Mouse (Mus musculus): ENCODE data around the gene Phldb2. TPM values are rescaled to one million over a fixed set of nuclear protein-coding genes. Genes with fewer than 3 reads are reported as not detected.
A peak's percentile ranks its signal among the peaks of the same experiment; 100 is the strongest.

Phldb2 gene
- polyA plus RNA-seq, 1 experiment from 2014 or later, result 17.4 TPM

DNA sequence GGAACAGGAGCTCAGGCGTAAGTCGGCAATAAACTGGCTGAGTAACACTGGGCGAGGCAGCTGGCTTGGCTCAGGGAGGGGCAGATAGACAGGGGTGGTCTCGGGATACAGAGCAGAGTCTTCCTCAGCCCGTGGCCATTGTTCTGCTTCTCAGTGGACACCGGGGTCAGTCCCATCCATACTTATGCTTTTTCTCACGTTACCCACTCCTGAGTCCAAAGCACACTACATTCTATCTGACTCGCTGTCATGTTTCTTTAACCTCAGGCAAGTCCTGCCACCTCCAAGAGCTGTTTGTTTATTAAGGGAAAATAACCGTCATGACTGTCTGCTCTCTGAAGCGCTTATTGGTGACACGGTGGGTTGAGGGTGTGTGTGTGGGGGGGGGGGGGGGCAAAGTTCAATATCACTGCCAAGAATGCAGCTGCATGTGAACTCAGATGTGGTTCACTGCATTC lies 8.2 kb downstream of the Phldb2 start:
- Histone ChIP-seq H3K9ac (no peak overlapping the region), H3K27ac (no peak overlapping the region), H3K4me1 (no peaks in the 10 kb centered on the region), H3K4me2 (no peak overlapping the region), H3K27me3 (replicated peaks) (no peaks in the 10 kb centered on the region), H3K4me3 (no peak overlapping the region), H3K9me3 (replicated peaks) (no peaks in the 10 kb centered on the region), H3K36me3 (no peaks in the 10 kb centered on the region)
- WGBS (ENCODE audit: insufficient replicate concordance), result 52% methylated on average over 11 of the region's 11 CpGs
- ATAC-seq, result peak; percentile 32; the same call in 1 of the 2 replicates

DNA sequence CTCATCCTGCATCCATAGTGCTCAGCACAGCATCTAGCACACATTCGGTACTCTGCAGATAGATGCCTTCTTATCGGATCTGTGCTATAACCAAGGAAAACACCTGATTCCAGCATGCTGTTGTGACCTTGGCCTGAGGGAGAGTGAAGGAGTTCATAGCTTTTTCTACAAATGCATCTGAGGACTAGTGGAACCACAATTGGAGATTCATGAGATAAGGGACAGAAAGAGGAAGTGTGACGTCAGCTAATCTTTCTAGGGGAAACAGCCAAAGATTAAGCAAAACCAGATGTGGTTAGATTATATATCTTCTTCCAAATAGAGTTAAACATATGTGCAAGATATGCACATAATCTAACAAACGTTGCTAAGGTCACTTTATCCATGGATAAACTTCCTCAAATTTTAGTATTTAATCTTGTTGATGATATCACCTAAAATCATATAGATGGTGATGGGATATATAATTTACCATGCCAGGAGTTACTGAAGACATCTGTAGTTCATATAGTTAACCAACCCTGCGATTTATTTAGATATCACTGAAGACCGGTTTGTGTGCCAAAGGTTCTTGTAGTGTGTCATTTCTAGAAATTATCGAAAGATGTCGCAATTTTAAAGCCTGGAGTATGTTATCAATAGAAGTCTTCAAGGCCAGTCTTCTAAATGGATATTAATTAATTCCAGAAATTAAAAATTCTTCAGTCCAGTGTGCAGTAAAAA lies 11.1 kb downstream of the Phldb2 start:
- 0 out of 2 replicates have a peak, but pooled peaks cover 4% of the 10 kb centered on the region for H3K9me3 ChIP-seq (replicated peaks)
- H3K4me1 ChIP-seq, result no peaks in the 10 kb centered on the region
- H3K36me3 ChIP-seq, result no peaks in the 10 kb centered on the region
- ATAC-seq, result no peak
- no peak overlapping the region for H3K4me3 ChIP-seq
- no peaks in the 10 kb centered on the region for H3K27me3 ChIP-seq (replicated peaks)
- no peak overlapping the region for H3K4me2 ChIP-seq
- H3K9ac ChIP-seq, result no peak overlapping the region
- WGBS (ENCODE audit: insufficient replicate concordance), result 50% methylated on average over 8 of the region's 8 CpGs
- no peak overlapping the region for H3K27ac ChIP-seq

DNA sequence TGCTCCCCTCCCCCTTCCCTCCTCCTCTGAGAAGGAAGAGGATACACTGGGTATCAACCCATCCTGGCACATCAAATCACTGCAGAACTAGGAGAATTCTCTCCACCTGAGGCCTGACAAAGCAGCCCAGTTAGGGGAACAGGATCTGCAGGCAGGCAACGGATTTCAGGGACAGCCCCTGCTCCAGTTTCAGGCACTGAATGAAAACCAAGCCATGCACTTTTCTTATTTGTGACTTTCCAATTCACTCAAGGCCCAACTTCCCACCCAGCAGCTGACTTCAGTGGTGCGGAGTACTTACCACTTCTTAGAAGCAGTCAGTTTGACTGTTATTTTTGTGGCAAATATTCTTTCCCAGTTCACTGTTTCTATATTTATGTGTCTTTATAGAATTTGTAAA lies 12.7 kb downstream of the Phldb2 start:
- H3K9me3 ChIP-seq (replicated peaks), result 0 out of 2 replicates have a peak, but pooled peaks cover 4% of the 10 kb centered on the region
- no peak overlapping the region for H3K4me2 ChIP-seq
- whole genome bisulfite sequencing (ENCODE audit: insufficient replicate concordance), result 73% methylated on average over 2 of the region's 2 CpGs
- no peak overlapping the region for H3K27ac ChIP-seq
- no peak overlapping the region for H3K9ac ChIP-seq
- H3K4me1 ChIP-seq, result no peaks in the 10 kb centered on the region
- H3K4me3 ChIP-seq, result no peak overlapping the region
- no peaks in the 10 kb centered on the region for H3K27me3 ChIP-seq (replicated peaks)
- no peak for ATAC-seq
- no peaks in the 10 kb centered on the region for H3K36me3 ChIP-seq

DNA sequence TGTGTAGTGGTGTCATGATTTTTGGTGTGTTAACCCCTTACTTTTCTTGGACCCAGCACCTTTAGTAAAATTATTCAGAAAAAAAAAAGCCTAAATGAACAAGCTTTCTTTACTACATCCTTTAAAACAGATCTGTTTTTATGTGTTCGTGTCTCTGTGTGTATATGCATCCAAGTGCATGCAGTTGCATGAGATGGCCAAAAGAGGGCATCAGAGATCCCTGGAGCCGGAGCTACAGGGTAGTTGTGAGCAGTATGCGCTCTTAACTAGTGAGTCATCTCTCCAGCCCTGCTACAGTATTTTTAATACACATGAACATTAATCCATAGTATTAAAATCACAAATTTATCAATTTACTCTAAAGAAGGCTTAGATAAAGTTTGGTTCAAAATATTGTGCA lies 14.0 kb downstream of the Phldb2 start:
- no peaks in the 10 kb centered on the region for H3K27me3 ChIP-seq (replicated peaks)
- H3K4me1 ChIP-seq, result no peaks in the 10 kb centered on the region
- H3K36me3 ChIP-seq, result no peaks in the 10 kb centered on the region
- no peak for ATAC-seq
- H3K9ac ChIP-seq, result no peak overlapping the region
- no peak overlapping the region for H3K4me3 ChIP-seq
- H3K9me3 ChIP-seq (replicated peaks), result 0 out of 2 replicates have a peak, but pooled peaks cover 4% of the 10 kb centered on the region
- H3K27ac ChIP-seq, result no peak overlapping the region
- WGBS (ENCODE audit: insufficient replicate concordance), result 82% methylated on average over 3 of the region's 3 CpGs
- no peak overlapping the region for H3K4me2 ChIP-seq

DNA sequence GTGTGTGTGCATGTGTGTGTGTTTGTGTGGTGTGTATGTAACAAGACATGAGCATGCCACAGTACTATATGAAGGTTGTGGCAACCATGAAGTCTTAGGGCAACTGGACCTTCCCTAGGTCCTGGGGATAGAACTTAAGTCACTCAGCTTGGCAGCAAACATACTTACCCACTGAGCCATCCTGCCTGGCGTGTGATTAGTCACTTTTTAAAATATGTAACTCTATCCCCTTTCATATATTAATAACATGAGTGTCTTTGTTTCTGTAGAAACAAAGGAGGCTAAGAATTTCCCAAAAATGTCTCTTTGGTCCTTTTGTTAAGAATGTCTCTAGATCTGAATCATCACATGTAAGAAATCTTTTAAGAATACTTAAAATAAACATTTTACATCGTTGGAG lies 16.0 kb downstream of the Phldb2 start:
- Histone ChIP-seq H3K4me2 (no peak overlapping the region), H3K4me1 (no peaks in the 10 kb centered on the region), H3K27ac (no peak overlapping the region), H3K36me3 (no peaks in the 10 kb centered on the region), H3K9ac (no peak overlapping the region), H3K9me3 (replicated peaks) (0 out of 2 replicates have a peak, but pooled peaks cover 4% of the 10 kb centered on the region), H3K4me3 (no peak overlapping the region), H3K27me3 (replicated peaks) (no peaks in the 10 kb centered on the region)
- WGBS (ENCODE audit: insufficient replicate concordance), result 21% methylated on average over 2 of the region's 2 CpGs
- ATAC-seq, result no peak

DNA sequence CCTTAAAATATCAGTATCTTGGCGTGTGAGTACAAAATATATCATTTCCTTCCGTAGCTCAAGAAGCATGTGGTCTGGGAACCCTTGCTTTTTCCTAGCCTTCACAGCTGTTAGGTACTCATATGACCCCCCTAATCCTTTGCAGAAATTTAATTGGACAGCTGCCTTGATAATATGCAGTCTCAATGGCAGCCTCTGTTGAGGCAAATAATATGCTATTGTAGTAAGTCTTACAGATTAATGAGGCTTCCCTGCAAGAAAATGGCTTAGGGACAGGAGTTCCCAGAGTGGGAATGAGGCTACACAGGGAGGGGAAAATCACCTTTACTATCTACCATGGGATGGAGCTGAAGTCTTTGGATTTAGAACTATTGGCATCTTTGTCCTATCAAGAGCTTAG lies 16.9 kb downstream of the Phldb2 start:
- no peak overlapping the region for H3K4me3 ChIP-seq
- no peak for ATAC-seq
- no peaks in the 10 kb centered on the region for H3K4me1 ChIP-seq
- H3K27ac ChIP-seq, result no peak overlapping the region
- H3K9ac ChIP-seq, result no peak overlapping the region
- H3K4me2 ChIP-seq, result no peak overlapping the region
- WGBS (ENCODE audit: insufficient replicate concordance), result 61% methylated on average over 2 of the region's 2 CpGs
- no peaks in the 10 kb centered on the region for H3K27me3 ChIP-seq (replicated peaks)
- no peaks in the 10 kb centered on the region for H3K36me3 ChIP-seq
- 0 out of 2 replicates have a peak, but pooled peaks cover 4% of the 10 kb centered on the region for H3K9me3 ChIP-seq (replicated peaks)

DNA sequence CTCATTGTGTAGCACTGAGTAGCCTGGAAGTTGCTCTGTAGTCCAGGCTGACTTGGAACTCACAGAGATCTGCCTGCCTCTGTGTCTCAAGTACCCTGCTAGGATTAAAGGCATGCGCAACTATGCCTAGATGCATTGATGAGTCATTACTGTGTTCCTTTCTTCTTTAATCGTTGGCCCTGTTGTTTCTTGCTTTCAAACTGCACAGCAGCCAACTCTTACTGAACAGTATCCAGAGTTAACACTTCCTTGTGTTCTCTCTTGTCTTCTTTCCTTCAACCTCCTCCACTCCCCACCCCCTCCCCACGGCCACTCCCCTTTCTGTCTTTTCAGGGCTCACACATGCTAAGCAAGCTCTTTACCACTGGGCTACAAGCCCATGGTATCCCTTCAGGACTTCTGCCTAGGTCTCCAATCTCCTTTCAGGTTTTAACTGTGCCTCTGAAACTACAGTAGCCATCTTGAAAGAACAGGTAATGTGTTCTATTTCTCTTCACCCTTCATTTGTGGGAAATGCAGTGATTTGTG lies 17.4 kb downstream of the Phldb2 start:
- Histone ChIP-seq H3K9ac (no peak overlapping the region), H3K9me3 (replicated peaks) (0 out of 2 replicates have a peak, but pooled peaks cover 4% of the 10 kb centered on the region), H3K4me3 (no peak overlapping the region), H3K36me3 (no peaks in the 10 kb centered on the region), H3K4me1 (no peaks in the 10 kb centered on the region), H3K27ac (no peak overlapping the region), H3K4me2 (no peak overlapping the region), H3K27me3 (replicated peaks) (no peaks in the 10 kb centered on the region)
- ATAC-seq, result no peak
- WGBS (ENCODE audit: insufficient replicate concordance), result 59% methylated on average over 3 of the region's 3 CpGs

DNA sequence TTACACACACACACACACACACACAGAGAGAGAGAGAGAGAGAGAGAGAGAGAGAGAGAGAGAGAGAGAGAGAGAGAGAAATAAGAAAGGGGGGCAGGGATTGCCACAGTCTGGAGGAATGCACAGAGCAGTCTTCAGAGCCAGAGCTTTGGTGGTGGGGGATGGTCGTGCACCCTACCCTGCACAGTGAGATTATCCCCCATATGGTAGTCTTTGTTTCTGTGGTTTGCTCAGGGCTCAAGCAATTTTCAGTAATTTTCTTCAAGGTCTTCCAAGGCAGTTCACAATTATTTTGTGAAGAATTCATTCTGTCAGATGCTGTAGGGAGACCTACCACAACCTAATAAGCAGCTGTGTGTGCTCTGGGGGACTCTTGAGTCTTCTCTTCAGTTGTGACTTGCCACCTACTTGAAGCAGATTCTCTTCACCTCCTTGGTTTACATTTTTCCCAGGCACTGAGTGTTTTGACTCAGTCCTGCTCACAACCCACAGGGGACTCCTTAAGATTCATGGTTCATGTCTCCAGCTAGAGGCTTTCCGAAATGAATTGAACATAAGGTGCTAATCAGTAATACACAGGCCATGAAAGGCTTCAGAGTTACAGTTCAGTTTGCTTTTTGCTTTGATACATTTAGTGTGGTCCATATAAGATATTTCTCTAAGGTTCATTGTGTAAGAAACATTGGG lies 18.5 kb downstream of the Phldb2 start:
- WGBS (ENCODE audit: insufficient replicate concordance), result 53% methylated on average over 2 of the region's 2 CpGs
- H3K4me2 ChIP-seq, result no peak overlapping the region
- no peak overlapping the region for H3K9ac ChIP-seq

DNA sequence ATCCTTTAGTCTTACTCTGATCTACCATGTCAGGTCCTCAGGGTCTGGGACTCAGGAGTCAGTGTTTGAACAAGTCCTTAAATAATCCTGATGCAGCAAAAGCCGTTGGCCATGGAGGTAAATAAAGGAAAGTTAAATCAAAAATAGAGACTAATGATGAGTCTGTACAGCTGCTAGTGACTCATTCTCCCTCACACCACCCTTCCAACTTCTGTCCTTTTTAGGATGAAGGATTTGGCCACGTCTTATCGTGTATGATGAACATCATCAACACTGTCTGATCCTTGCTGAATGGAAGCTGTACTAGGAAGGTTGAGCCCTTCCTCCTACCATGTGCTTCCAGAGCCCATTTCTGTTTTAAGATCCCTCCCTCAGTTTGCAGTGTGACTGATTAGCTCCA lies 23.1 kb downstream of the Phldb2 start:
- Histone ChIP-seq H3K27ac (no peak overlapping the region), H3K27me3 (replicated peaks) (no peaks in the 10 kb centered on the region)
- 58% methylated on average over 3 of the region's 3 CpGs for WGBS (ENCODE audit: insufficient replicate concordance)

More for the DNA sequence above, 18.5 kb downstream of the Phldb2 start:
- Histone ChIP-seq H3K4me3 (no peak overlapping the region), H3K4me1 (no peaks in the 10 kb centered on the region), H3K27ac (no peak overlapping the region), H3K9me3 (replicated peaks) (0 out of 2 replicates have a peak, but pooled peaks cover 4% of the 10 kb centered on the region), H3K27me3 (replicated peaks) (no peaks in the 10 kb centered on the region), H3K36me3 (no peaks in the 10 kb centered on the region)
- ATAC-seq, result no peak

DNA sequence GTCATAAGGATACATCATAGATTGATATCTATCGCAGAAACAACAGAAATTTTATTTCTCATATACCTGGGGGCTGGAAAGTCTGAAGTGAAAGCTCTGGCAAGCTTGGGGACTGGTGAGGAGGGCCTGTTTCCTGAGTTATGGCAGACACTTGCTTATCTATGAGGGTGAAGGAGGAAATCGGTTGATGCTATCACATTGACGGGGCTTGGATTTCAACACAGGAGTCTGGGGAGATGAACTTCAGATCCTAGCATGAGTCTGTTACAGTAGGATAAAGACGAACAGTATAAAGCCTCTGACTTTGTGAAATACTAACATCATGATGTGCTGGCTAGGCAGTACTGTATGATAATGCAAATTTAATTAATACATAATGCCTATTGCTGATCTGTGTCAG lies 25.3 kb downstream of the Phldb2 start:
- no peaks in the 10 kb centered on the region for H3K36me3 ChIP-seq
- no peak overlapping the region for H3K9ac ChIP-seq
- no peak overlapping the region for H3K27ac ChIP-seq
- 20% methylated on average over 4 of the region's 4 CpGs for WGBS (ENCODE audit: insufficient replicate concordance)
- H3K9me3 ChIP-seq (replicated peaks), result no peaks in the 10 kb centered on the region
- H3K4me3 ChIP-seq, result no peak overlapping the region
- no peak overlapping the region for H3K4me2 ChIP-seq
- no peak for ATAC-seq
- peaks cover 7% of the 10 kb centered on the region; the same call in 1 of the 2 replicates for H3K4me1 ChIP-seq
- H3K27me3 ChIP-seq (replicated peaks), result no peaks in the 10 kb centered on the region

More for the DNA sequence above, 23.1 kb downstream of the Phldb2 start:
- ATAC-seq, result no peak
- H3K4me2 ChIP-seq, result no peak overlapping the region
- H3K4me1 ChIP-seq, result peaks cover 7% of the 10 kb centered on the region; the same call in 1 of the 2 replicates
- no peak overlapping the region for H3K4me3 ChIP-seq
- H3K36me3 ChIP-seq, result no peaks in the 10 kb centered on the region
- no peak overlapping the region for H3K9ac ChIP-seq
- H3K9me3 ChIP-seq (replicated peaks), result no peaks in the 10 kb centered on the region

DNA sequence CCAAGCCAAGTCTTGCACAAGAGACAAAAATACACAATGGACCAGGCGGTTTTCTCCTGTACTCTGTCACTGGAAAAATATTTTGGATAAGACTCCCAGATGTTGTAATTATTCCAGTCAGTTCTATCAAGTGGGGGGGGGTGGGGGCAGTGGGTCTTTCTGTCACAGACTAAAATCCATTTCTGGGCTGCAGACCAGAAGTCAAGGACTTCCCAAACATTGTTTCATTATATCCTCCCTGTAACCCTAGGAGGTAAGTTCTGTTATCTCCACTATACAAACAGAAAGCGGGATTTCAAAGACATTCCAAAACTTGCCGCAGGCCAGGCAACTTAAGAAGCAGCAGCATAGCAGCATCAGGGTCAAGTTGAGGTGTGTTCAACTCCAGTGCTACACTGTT lies 25.8 kb downstream of the Phldb2 start:
- no peak for ATAC-seq
- Histone ChIP-seq H3K9ac (no peak overlapping the region), H3K4me3 (no peak overlapping the region), H3K27me3 (replicated peaks) (no peaks in the 10 kb centered on the region), H3K36me3 (no peaks in the 10 kb centered on the region), H3K4me1 (peaks cover 7% of the 10 kb centered on the region; the same call in 1 of the 2 replicates), H3K27ac (no peak overlapping the region), H3K9me3 (replicated peaks) (no peaks in the 10 kb centered on the region), H3K4me2 (0 out of 2 replicates have a peak overlapping the region, but pooled peaks have one; percentile 3)
- 36% methylated on average over 3 of the region's 3 CpGs for WGBS (ENCODE audit: insufficient replicate concordance)

DNA sequence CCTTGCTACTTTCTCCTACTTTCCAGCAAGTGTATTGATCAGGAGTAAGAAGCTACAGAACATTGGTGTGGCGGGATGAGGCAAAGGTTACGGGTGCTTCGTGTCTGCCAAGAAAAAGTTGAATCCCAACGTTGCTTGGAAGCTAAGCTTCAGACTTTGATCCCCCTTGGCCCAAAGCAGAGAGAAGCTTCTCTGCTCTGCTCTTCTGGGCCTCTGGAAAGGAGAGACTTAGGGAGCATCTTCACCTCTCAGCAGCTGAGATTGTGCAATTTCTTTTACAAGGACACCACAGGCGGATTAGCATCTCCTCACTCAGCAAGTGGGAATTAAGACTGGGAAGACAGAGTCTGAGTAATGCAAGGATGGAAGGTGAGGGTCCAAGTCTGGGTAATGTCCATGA lies 26.5 kb downstream of the Phldb2 start:
- H3K27ac ChIP-seq, result no peak overlapping the region
- no peak for ATAC-seq
- no peaks in the 10 kb centered on the region for H3K27me3 ChIP-seq (replicated peaks)
- H3K9me3 ChIP-seq (replicated peaks), result no peaks in the 10 kb centered on the region
- H3K9ac ChIP-seq, result no peak overlapping the region
- 70% methylated on average over 5 of the region's 5 CpGs for WGBS (ENCODE audit: insufficient replicate concordance)
- no peak overlapping the region for H3K4me2 ChIP-seq
- H3K4me1 ChIP-seq, result peaks cover 7% of the 10 kb centered on the region; the same call in 1 of the 2 replicates
- H3K4me3 ChIP-seq, result no peak overlapping the region
- no peaks in the 10 kb centered on the region for H3K36me3 ChIP-seq

Data from liver, embryonic 12.5 days (tissue).